Mouse (Mus musculus) kidney, embryonic 14.5 days (tissue): ENCODE measurements at regions not wholly inside any gene's neighbourhood (a gene's known extent, or its start where the extent isn't known, plus 50 kb on each side); places are given as distances from the start of the nearest gene placed in this dataset.
A peak's percentile ranks its signal among the peaks of the same experiment; 100 is the strongest.

ENCODE experiments used
- ATAC-seq: fragments of 200-750 bp; cut with Nextera tagmentation; 2 replicates; pipeline ENCODE4 v1.8.0; 2017; ENCODE audit warnings: moderate number of reproducible peaks, mild to moderate bottlenecking, moderate TSS enrichment, moderate library complexity; ENCODE audit not compliant: low FRiP score, low TSS enrichment
- H3K27ac ChIP-seq: fragments of 300-500 bp; sonication (generic); 2 replicates; pipeline ENCODE4 v1.5.1; 2014; ENCODE audit warnings: low read depth, mild to moderate bottlenecking, low read length, moderate library complexity, mixed read lengths
- H3K27me3 ChIP-seq: fragments of 300-500 bp; sonication (generic); 2 replicates; pipeline ENCODE4 v1.6.1; 2014; ENCODE audit warnings: mild to moderate bottlenecking, low read length; ENCODE audit not compliant: control insufficient read depth, insufficient read depth
- H3K36me3 ChIP-seq: fragments of 300-500 bp; sonication (generic); 2 replicates; pipeline ENCODE4 v1.6.1; 2014; ENCODE audit warnings: low read length, mixed read lengths; ENCODE audit not compliant: control insufficient read depth, insufficient read depth
- H3K4me1 ChIP-seq: fragments of 300-500 bp; sonication (generic); 2 replicates; pipeline ENCODE4 v1.6.1; 2014; ENCODE audit warnings: low read length, mixed read lengths; ENCODE audit not compliant: control insufficient read depth, insufficient read depth
- H3K4me2 ChIP-seq: fragments of 300-500 bp; sonication (generic); replicated peaks from 2 replicates; pipeline ENCODE4 v1.6.1; 2014; ENCODE audit warnings: low read depth, mild to moderate bottlenecking, low read length
- H3K4me3 ChIP-seq: fragments of 300-500 bp; sonication (generic); 2 replicates; pipeline ENCODE4 v1.5.1; 2014; ENCODE audit warnings: mild to moderate bottlenecking, low read length
- H3K9ac ChIP-seq: fragments of 300-500 bp; sonication (generic); 2 replicates; pipeline ENCODE4 v1.6.1; 2014; ENCODE audit warnings: low read depth, mild to moderate bottlenecking, low read length, moderate library complexity
- H3K9me3 ChIP-seq: fragments of 300-500 bp; sonication (generic); 2 replicates; pipeline ENCODE4 v1.6.1; 2016; ENCODE audit warnings: low read length; ENCODE audit not compliant: control insufficient read depth
- WGBS: fragments of 180-500 bp; shearing (Covaris S2); extraction: QIAGEN DNeasy Blood & Tissue Kit; methylation state at CpG from one replicate; pipeline ENCODE4 v1.1.7; 2014; 5-methylcytosine and 5-hydroxymethylcytosine counted together

DNA sequence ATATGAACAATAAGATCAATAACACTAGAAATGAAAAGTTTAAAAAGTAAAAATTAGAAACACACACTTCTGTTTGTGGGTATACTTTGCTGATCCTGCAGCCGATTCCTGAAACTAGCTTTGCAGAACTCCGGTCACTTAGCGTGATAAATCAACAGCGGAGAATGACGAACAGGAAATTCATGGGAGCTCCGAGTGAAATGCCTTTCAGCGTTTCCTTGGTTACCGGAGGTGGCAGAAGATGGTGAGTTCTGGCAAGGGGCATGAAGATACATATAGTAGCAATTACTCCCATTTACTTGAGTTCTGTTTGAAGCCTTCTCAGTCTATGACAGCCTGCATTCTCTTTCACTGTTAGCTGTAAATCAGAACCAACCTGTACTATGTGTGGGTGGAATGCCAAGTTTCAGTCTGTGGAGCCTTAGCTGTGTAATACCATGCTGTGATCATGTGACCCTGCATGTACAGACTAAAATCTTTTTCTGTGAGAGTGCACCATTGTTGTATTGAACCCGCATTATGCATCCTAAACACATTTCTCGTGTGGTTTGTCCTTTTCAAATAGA is 109.0 kb upstream of the Itga1 start:
- Histone ChIP-seq H3K27me3 (no peaks in the 10 kb centered on the region), H3K4me2 (no peak overlapping the region), H3K4me1 (no peaks in the 10 kb centered on the region), H3K27ac (no peak overlapping the region), H3K9ac (no peak overlapping the region), H3K36me3 (no peaks in the 10 kb centered on the region), H3K9me3 (no peaks in the 10 kb centered on the region), H3K4me3 (no peak overlapping the region)
- no peak for ATAC-seq
- 54% methylated on average over 10 of the region's 10 CpGs for WGBS

DNA sequence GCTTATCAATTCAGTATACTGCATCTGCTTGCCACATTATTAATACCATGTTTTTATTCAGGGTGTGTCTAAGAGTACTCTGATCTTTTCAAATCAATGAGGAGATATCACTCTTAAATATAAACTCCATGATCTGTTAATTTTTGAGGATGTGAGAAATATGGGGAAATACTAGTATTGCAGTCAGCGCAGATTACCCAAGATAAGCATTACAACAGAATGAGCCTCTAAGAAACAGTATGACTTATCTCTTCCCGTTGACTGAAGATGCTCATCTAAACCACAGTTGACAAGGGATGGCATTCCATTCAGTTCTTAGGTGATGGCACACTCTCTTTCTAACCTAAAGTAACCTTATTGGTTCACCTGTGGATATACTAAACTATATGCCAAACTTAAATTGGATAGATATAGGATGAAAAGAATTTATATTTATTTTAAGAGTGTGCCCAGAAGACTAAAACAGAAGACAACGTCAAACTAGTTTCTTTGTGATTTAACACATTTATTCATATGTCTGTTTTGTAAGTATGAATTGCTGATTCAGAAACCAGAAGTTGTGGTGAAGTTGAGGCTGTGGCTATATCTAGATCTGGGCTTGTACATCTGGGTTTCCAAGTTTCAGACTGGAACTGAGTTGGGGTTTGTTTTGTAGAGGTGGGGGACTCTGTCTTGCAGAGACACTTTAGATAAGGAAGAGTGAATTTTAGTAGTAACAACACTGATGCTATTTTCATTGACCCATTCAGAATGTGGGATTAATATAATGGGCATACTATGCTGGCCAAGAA is 107.8 kb upstream of the Itga1 start:
- H3K4me3 ChIP-seq: no peak overlapping the region
- no peaks in the 10 kb centered on the region for H3K4me1 ChIP-seq
- no peak for ATAC-seq
- H3K27ac ChIP-seq: no peak overlapping the region
- H3K9me3 ChIP-seq: no peaks in the 10 kb centered on the region
- H3K36me3 ChIP-seq: no peaks in the 10 kb centered on the region
- H3K27me3 ChIP-seq: no peaks in the 10 kb centered on the region
- H3K4me2 ChIP-seq: no peak overlapping the region
- WGBS: 95% methylated on average over 3 of the region's 3 CpGs
- H3K9ac ChIP-seq: no peak overlapping the region

DNA sequence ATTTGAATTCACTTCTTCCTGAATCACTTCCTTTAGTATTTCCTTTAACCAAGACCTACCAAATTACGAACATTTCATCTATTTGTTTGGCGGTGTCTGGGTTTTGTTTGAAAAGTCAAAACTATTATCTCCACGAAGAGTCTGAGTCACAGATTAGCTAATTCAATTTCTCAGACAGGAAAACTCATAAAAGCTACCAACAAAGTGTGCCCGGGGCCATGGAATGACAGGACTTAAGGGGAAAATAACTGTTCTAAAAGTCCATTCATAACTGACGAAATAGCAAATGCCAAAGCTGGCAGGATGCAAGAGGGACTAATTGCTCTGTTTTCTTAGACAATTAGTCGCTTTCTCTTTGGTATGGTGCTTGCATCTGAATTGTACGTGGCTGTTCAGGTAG is 105.0 kb upstream of the Itga1 start:
- no peak for ATAC-seq
- no peak overlapping the region for H3K9ac ChIP-seq
- H3K27ac ChIP-seq: no peak overlapping the region

DNA sequence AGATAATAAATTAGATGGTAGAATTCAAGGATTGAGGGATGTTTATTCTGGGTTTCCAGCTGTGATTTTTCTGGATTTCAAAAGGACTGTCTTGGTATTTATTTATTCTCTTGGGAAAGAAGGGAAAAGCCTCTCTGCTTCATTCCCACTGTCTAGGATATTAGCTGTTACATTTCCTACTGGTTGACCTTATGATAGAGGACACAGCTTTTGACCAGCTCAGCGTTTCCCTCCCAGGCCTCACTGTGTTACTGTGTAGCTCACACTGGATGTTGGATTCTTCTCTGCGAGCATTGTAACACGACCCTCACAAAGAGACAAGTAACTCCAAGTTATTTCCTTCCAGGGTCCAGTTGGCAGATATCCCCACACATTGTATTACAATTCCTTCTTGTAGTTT is 97.4 kb upstream of the Itga1 start:
- no peaks in the 10 kb centered on the region for H3K36me3 ChIP-seq
- H3K9me3 ChIP-seq: no peaks in the 10 kb centered on the region
- WGBS: 17% methylated on average over 3 of the region's 3 CpGs
- no peak overlapping the region for H3K9ac ChIP-seq
- no peaks in the 10 kb centered on the region for H3K27me3 ChIP-seq
- ATAC-seq: no peak
- H3K4me2 ChIP-seq: no peak overlapping the region
- H3K27ac ChIP-seq: peak overlapping the region; percentile 30; the same call in 1 of the 2 replicates
- no peak overlapping the region for H3K4me3 ChIP-seq
- H3K4me1 ChIP-seq: 0 out of 2 replicates have a peak, but pooled peaks cover 4% of the 10 kb centered on the region

More for the DNA sequence above, 105.0 kb upstream of the Itga1 start:
- no peak overlapping the region for H3K4me3 ChIP-seq
- no peaks in the 10 kb centered on the region for H3K36me3 ChIP-seq
- WGBS: 81% methylated on average over 7 of the region's 7 CpGs
- H3K4me1 ChIP-seq: no peaks in the 10 kb centered on the region
- no peaks in the 10 kb centered on the region for H3K27me3 ChIP-seq
- H3K4me2 ChIP-seq: no peak overlapping the region
- H3K9me3 ChIP-seq: no peaks in the 10 kb centered on the region

DNA sequence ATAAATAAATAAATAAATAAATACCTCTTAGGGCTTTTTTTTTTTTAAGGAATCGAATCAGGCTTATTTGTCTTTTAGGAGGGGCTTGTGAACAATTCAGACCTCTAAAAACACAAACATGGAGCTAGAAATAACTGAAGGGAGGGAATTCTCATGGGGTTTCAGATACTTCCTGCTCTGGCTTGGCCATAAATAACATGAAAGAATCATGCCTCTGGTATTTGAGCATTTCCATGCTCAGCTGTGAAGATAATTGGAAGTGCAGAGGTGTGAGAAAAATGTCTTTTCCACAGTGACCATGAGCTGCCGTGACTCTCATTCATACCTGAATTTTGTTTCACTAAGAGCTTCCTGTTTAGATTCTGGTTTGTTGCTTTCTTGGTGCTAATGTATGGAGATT is 86.3 kb upstream of the Itga1 start:
- H3K9ac ChIP-seq: no peak overlapping the region
- H3K4me3 ChIP-seq: no peak overlapping the region
- no peaks in the 10 kb centered on the region for H3K4me1 ChIP-seq
- no peak for ATAC-seq
- no peaks in the 10 kb centered on the region for H3K27me3 ChIP-seq
- WGBS: 55% methylated on average over 2 of the region's 2 CpGs
- no peak overlapping the region for H3K27ac ChIP-seq
- no peaks in the 10 kb centered on the region for H3K36me3 ChIP-seq
- no peak overlapping the region for H3K4me2 ChIP-seq
- no peaks in the 10 kb centered on the region for H3K9me3 ChIP-seq

DNA sequence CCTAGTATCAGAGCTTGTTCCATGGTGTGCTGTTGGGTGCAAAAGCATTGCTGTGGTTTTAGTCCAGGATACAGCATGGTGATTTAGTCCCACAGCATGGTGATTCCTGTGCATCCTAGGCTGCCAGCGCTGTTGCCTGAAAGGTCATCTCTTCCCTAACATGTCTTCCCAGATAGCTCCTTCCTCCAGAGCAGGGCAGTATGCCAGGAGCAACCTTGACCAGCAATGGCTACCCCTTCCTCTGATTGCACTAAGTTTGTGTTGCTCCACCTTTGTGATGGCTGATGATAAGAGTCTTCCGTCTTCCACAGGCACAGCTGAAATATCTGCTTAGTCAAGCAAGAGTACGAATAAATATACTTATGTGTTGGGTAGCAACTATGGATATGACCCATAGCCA is 85.6 kb upstream of the Itga1 start:
- Histone ChIP-seq H3K9me3 (no peaks in the 10 kb centered on the region), H3K4me3 (no peak overlapping the region), H3K27me3 (no peaks in the 10 kb centered on the region), H3K4me2 (no peak overlapping the region), H3K27ac (no peak overlapping the region), H3K36me3 (no peaks in the 10 kb centered on the region), H3K9ac (no peak overlapping the region), H3K4me1 (no peaks in the 10 kb centered on the region)
- ATAC-seq: no peak
- 87% methylated on average over 3 of the region's 3 CpGs for WGBS

DNA sequence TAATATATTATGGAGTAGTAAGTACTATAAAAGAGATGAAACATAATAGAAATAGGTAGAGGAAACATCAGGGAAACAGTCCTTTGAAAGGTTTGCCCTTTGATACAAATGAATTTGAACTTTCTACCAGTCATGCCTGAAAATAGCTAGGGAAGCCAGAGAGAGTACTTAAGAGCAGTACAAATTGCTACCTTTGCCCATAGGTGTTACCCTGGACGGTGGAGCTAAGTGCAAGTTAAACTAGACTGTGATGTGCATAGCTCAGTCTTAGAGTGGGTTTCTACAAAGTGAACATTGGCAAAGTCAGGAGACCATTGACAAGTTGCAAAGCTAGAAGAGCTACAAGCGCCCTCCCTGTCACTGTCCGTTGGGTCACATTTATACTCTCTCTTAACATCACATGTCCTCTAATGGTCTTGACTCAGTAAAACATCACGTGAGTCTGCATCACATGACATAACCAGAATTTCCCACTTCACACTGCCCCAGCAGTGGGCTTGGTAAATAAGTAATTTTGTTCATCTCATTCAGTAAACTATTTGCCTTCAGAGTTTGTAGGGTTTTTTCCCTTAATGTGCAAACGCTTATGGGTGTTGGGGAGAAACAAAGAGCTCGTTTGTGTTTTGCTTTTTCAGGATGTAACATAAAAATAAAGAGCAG is 80.6 kb upstream of the Itga1 start:
- Histone ChIP-seq H3K4me1 (no peaks in the 10 kb centered on the region), H3K9me3 (no peaks in the 10 kb centered on the region), H3K4me3 (no peak overlapping the region), H3K27me3 (no peaks in the 10 kb centered on the region), H3K9ac (no peak overlapping the region), H3K4me2 (no peak overlapping the region), H3K36me3 (no peaks in the 10 kb centered on the region), H3K27ac (no peak overlapping the region)
- ATAC-seq: no peak
- 72% methylated on average over 6 of the region's 6 CpGs for WGBS

DNA sequence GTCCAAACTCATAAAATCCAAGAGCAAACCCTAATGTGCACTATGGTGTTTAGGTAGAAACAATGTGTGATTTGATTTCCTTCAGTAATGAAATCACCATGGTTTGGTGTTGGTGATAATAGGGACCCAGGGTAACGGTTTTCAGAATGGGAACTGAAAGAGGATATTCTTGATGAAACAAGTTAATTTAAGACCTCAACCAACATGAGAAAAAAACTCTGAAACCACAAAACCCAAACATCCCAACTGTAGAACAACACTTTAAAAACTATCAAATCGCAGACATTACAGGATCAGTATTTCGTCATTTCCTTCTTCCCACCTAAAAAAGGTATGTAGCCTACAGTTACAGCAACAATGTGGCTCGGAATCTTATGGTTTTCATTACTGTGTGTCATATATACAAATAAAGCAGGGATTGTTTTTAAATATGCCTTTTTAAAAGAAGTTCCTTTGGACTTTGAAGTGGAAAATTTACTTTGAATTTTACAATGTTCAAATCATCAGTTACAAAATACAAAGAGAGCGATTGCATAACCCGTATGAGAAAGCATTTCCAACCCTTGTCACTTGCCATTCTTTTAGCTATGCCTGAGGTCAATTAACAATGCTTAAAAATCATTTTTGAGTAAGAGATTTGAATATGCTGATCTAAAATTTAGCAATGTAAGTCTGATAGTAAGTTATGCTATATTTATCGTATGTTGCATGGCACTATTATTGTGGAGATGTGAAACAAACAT is 76.6 kb upstream of the Itga1 start:
- no peak for ATAC-seq
- WGBS: 91% methylated on average over 7 of the region's 7 CpGs

More for the DNA sequence above, 76.6 kb upstream of the Itga1 start:
- Histone ChIP-seq H3K4me2 (no peak overlapping the region), H3K27me3 (no peaks in the 10 kb centered on the region), H3K9ac (no peak overlapping the region), H3K9me3 (no peaks in the 10 kb centered on the region), H3K36me3 (no peaks in the 10 kb centered on the region), H3K4me1 (no peaks in the 10 kb centered on the region), H3K27ac (no peak overlapping the region), H3K4me3 (no peak overlapping the region)
